Mouse (Mus musculus) heart, adult 2 months (tissue): ENCODE data around the gene Adar.

ENCODE experiments used
- CTCF ChIP-seq: fragments of 200-600 bp; IDR thresholded peaks from 2 replicates; pipeline ENCODE4 v1.8.1; 2022; ENCODE audit warnings: antibody characterized with exemption, mild to moderate bottlenecking, moderate library complexity
- POLR2A ChIP-seq: fragments of 200-500 bp; IDR thresholded peaks from 2 replicates; pipeline ENCODE4 v1.6.1; 2011; ENCODE audit warnings: mild to moderate bottlenecking, low read depth, low read length, control low read depth; ENCODE audit not compliant: insufficient read depth

DNA sequence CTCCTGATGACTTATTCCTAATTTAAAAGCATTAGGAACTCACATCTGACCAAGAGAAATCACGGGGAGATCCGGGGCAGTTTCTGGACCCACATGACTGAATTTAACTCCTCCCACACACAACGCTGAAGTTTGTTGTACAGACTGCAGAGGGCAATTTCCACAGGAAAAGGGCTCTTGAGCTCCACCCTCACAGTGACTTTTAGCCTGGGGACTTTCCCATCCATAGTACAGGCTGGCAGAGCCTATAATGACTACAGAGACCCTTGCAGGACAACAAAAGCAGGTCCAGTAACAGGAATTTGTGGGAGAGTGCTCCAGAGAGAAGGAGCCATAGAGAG is 86.7 kb downstream of the Adar start:
- peak; percentile 26; the same call in 1 of the 2 replicates for TF ChIP-seq CTCF
- TF ChIP-seq POLR2A = no peak
